Mouse (Mus musculus) stomach, embryonic 16.5 days (tissue): ENCODE measurements around the gene Gipr. TPM values are rescaled to one million over a fixed set of nuclear protein-coding genes. Genes with fewer than 3 reads are reported as not detected.
"Not testable (repeated sequence)": the region's sequence is repeated elsewhere in the genome, so short reads cannot be mapped to it uniquely, and the experiment has no call there.

Experiments used
- ATAC-seq: fragments of 200-750 bp; cut with Nextera tagmentation; 2 replicates; pipeline ENCODE4 v1.8.0; 2017; ENCODE audit warnings: moderate number of reproducible peaks, moderate TSS enrichment; ENCODE audit not compliant: insufficient read depth, low FRiP score
- H3K27ac ChIP-seq: fragments of 300-500 bp; sonication (generic); 2 replicates; pipeline ENCODE4 v1.5.1; 2014; ENCODE audit warnings: low read length
- H3K27me3 ChIP-seq: fragments of 300-500 bp; sonication (generic); 2 replicates; pipeline ENCODE4 v1.6.1; 2014; ENCODE audit warnings: low read length, control low read depth, mixed read lengths; ENCODE audit not compliant: control insufficient read depth, insufficient read depth
- H3K36me3 ChIP-seq: fragments of 300-500 bp; sonication (generic); 2 replicates; pipeline ENCODE4 v1.6.1; 2014; ENCODE audit warnings: low read length; ENCODE audit not compliant: control insufficient read depth, insufficient read depth
- H3K4me1 ChIP-seq: fragments of 300-500 bp; sonication (generic); 2 replicates; pipeline ENCODE4 v1.6.1; 2014; ENCODE audit warnings: low read length, control low read depth, mixed read lengths; ENCODE audit not compliant: control insufficient read depth, insufficient read depth
- H3K4me2 ChIP-seq: fragments of 300-500 bp; sonication (generic); 2 replicates; pipeline ENCODE4 v1.6.1; 2014; ENCODE audit warnings: low read depth, low read length, mixed read lengths
- H3K4me3 ChIP-seq: fragments of 300-500 bp; sonication (generic); replicated peaks from 2 replicates; pipeline ENCODE4 v1.5.1; 2014; ENCODE audit warnings: mild to moderate bottlenecking, low read length
- H3K9ac ChIP-seq: fragments of 300-500 bp; sonication (generic); 2 replicates; pipeline ENCODE4 v1.6.1; 2014; ENCODE audit warnings: low read length
- H3K9me3 ChIP-seq: fragments of 300-500 bp; sonication (generic); replicated peaks from 2 replicates; pipeline ENCODE4 v1.6.1; 2016; ENCODE audit warnings: low read length, control low read depth; ENCODE audit not compliant: control insufficient read depth
- whole genome bisulfite sequencing: fragments of 180-500 bp; shearing (Covaris S2); extraction: QIAGEN DNeasy Blood & Tissue Kit; methylation state at CpG from one replicate; pipeline ENCODE4 v1.1.7; 2014; 5-methylcytosine and 5-hydroxymethylcytosine counted together
- polyA plus RNA-seq: library from polyadenylated mRNA; unstranded; fragments of >200 nt; fragmentation: Nextera tagmentation; extraction: Ambion mirVana; gene quantifications from 2 replicates; pipeline ENCODE4 v1.2.1, GENCODE M21; 2015

Gipr gene
- polyA plus RNA-seq, 1 experiment from 2014 or later = 2.4 TPM

- H3K4me3 ChIP-seq = peak overlapping the region; percentile 48
- H3K36me3 ChIP-seq = no peaks in the 10 kb centered on the region
- H3K4me1 ChIP-seq = peaks cover 29% of the 10 kb centered on the region
- H3K27me3 ChIP-seq = no peaks in the 10 kb centered on the region; the same call in 1 of the 2 replicates
- WGBS = 1% methylated on average over 20 of the region's 20 CpGs
- H3K9ac ChIP-seq = peak overlapping the region; percentile 70
- ATAC-seq = peak; percentile 60; the same call in 1 of the 2 replicates
- H3K27ac ChIP-seq = no peak overlapping the region
- H3K4me2 ChIP-seq = peak overlapping the region; percentile 77
- H3K9me3 ChIP-seq = no peaks in the 10 kb centered on the region
These were observed 5.8 kb downstream of the Gipr start for GRCm38 (mm10) chr7:19160115-19160514.

- H3K36me3 ChIP-seq = no peaks in the 10 kb centered on the region
- no peak overlapping the region for H3K27ac ChIP-seq
- no peak overlapping the region for H3K4me3 ChIP-seq
- H3K4me1 ChIP-seq = peaks cover 22% of the 10 kb centered on the region
- H3K27me3 ChIP-seq = no peaks in the 10 kb centered on the region
- no peaks in the 10 kb centered on the region for H3K9me3 ChIP-seq
- peak overlapping the region; percentile 25; the same call in 1 of the 2 replicates for H3K9ac ChIP-seq
- WGBS = 13% methylated on average over 18 of the region's 18 CpGs
- H3K4me2 ChIP-seq = peak overlapping the region; percentile 77
- ATAC-seq = no peak
These were observed 6.5 kb downstream of the Gipr start for GRCm38 (mm10) chr7:19159411-19159810.

GRCm38 (mm10) chr7:19158601-19159000, 7.3 kb downstream of the Gipr start:
- H3K4me2 ChIP-seq = no peak overlapping the region
- ATAC-seq = no peak
- H3K36me3 ChIP-seq = no peaks in the 10 kb centered on the region
- 58% methylated on average over 11 of the region's 11 CpGs for WGBS
- H3K4me3 ChIP-seq = no peak overlapping the region
- no peak overlapping the region for H3K27ac ChIP-seq
- peaks cover 14% of the 10 kb centered on the region for H3K4me1 ChIP-seq
- H3K27me3 ChIP-seq = no peaks in the 10 kb centered on the region
- H3K9ac ChIP-seq = no peak overlapping the region
- no peaks in the 10 kb centered on the region for H3K9me3 ChIP-seq

- peak overlapping the region; percentile 30; the same call in 1 of the 2 replicates for H3K4me2 ChIP-seq
- H3K36me3 ChIP-seq = no peaks in the 10 kb centered on the region
- no peaks in the 10 kb centered on the region for H3K27me3 ChIP-seq
- no peak overlapping the region for H3K4me3 ChIP-seq
- H3K27ac ChIP-seq = 0 out of 2 replicates have a peak overlapping the region, but pooled peaks have one; percentile 46
- H3K4me1 ChIP-seq = peaks cover 14% of the 10 kb centered on the region
- peak; percentile 70 for ATAC-seq
- 6% methylated on average over 30 of the region's 30 CpGs for WGBS
- H3K9me3 ChIP-seq = no peaks in the 10 kb centered on the region
- H3K9ac ChIP-seq = peak overlapping the region; percentile 43; the same call in 1 of the 2 replicates
These were observed 8.6 kb downstream of the Gipr start for GRCm38 (mm10) chr7:19157160-19157800.

- WGBS = 48% methylated on average over 13 of the region's 13 CpGs
- H3K27ac ChIP-seq = no peak overlapping the region
- H3K9me3 ChIP-seq = no peaks in the 10 kb centered on the region
- no peak overlapping the region for H3K9ac ChIP-seq
- H3K4me1 ChIP-seq = peaks cover 14% of the 10 kb centered on the region
- no peak overlapping the region for H3K4me2 ChIP-seq
- H3K36me3 ChIP-seq = no peaks in the 10 kb centered on the region
- no peak overlapping the region for H3K4me3 ChIP-seq
- no peak for ATAC-seq
- H3K27me3 ChIP-seq = no peaks in the 10 kb centered on the region
These were observed 10.0 kb downstream of the Gipr start for GRCm38 (mm10) chr7:19155825-19156475.

GRCm38 (mm10) chr7:19154796-19155195, 11.1 kb downstream of the Gipr start:
- H3K36me3 ChIP-seq = no peaks in the 10 kb centered on the region
- ATAC-seq = no peak
- peaks cover 14% of the 10 kb centered on the region for H3K4me1 ChIP-seq
- no peaks in the 10 kb centered on the region for H3K27me3 ChIP-seq
- WGBS = 84% methylated on average over 8 of the region's 8 CpGs
- no peak overlapping the region for H3K4me3 ChIP-seq
- H3K4me2 ChIP-seq = no peak overlapping the region
- H3K27ac ChIP-seq = no peak overlapping the region
- no peaks in the 10 kb centered on the region for H3K9me3 ChIP-seq
- H3K9ac ChIP-seq = no peak overlapping the region

GRCm38 (mm10) chr7:19151121-19151520, 14.8 kb downstream of the Gipr start:
- H3K4me3 ChIP-seq, H3K27ac ChIP-seq, H3K4me2 ChIP-seq, ATAC-seq, H3K36me3 ChIP-seq, H3K9ac ChIP-seq, H3K27me3 ChIP-seq, H3K9me3 ChIP-seq: not testable (repeated sequence)
- H3K4me1 ChIP-seq = peaks cover 17% of the 10 kb centered on the region
- 87% methylated on average over 10 of the region's 10 CpGs for WGBS

- 0% methylated on average over 24 of the region's 24 CpGs for WGBS
- H3K36me3 ChIP-seq = no peaks in the 10 kb centered on the region
- no peaks in the 10 kb centered on the region for H3K9me3 ChIP-seq
- H3K27ac ChIP-seq = peak within 1 kb of the TSS; percentile 88
- H3K4me2 ChIP-seq = peak within 1 kb of the TSS; percentile 96
- H3K4me1 ChIP-seq = peaks cover 17% of the 10 kb centered on the region
- peak; percentile 93 for ATAC-seq
- no peaks in the 10 kb centered on the region for H3K27me3 ChIP-seq
- peak within 1 kb of the TSS; percentile 76 for H3K9ac ChIP-seq
- H3K4me3 ChIP-seq = peak within 1 kb of the TSS; percentile 69
These were observed 16.3 kb downstream of the Gipr start, which contains the start of gene Snrpd2 for GRCm38 (mm10) chr7:19149626-19150025. Gene Snrpd2 (plus strand): TSS chr7:19149722.

GRCm38 (mm10) chr7:19148875-19149541, 16.9 kb downstream of the Gipr start, which contains the start of gene Qpctl:
Gene Qpctl (minus strand): TSS chr7:19149291.
- H3K4me3 ChIP-seq = peak within 1 kb of the TSS; percentile 69
- H3K4me2 ChIP-seq = peak within 1 kb of the TSS; percentile 96
- H3K9me3 ChIP-seq = no peaks in the 10 kb centered on the region
- H3K27ac ChIP-seq = peak within 1 kb of the TSS; percentile 88
- peak; percentile 98 for ATAC-seq
- no peaks in the 10 kb centered on the region for H3K27me3 ChIP-seq
- WGBS = under 1% methylated on average over 43 of the region's 43 CpGs
- H3K36me3 ChIP-seq = no peaks in the 10 kb centered on the region
- peak within 1 kb of the TSS; percentile 76 for H3K9ac ChIP-seq
- H3K4me1 ChIP-seq = peaks cover 17% of the 10 kb centered on the region
